Mouse (Mus musculus): Measurements from ENCODE around the gene Ccdc153.

The Ccdc153 gene

DNA sequence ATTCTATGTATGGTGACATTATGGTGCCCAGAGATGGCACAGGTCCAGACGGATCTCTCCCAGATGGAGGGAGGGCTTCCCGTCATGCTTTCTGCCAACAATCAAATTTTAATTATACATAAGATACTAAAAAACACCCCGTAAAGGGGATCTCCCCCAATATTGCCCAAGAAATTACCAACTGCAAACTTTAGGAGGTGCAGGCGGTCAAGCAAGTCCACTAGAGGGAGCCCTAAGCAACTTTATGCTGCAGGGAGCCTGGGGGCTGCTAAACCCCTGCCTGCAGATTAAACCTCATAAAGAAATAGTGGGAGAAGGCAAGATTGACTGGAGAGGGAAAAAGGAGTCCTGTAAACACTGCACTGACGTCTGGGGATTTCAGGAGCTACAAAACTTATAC, 1.0 kb upstream of the Ccdc153 start:
- in situ Hi-C loops (cut with MboI, MseI) = no loop called here

DNA sequence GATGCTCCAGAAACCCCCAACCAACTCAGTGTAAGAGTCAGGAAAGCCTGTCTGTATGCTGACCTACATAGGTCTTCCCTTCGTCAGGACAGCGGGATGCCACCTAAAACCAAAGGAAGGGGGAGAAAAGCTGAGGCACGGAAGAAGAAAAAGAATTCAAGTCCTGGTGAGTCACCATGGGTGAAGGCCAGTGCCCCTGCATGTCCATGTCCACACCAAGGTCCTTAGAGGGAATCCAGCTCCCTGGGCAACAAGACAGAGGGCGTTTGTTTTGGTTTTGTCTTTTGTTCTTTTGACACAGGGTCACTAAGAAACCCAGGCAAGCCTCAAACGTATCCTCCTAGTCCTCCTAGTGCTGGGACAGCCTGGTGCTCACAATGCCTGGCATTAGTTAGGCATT, 435 bp downstream of the Ccdc153 start:
- in situ Hi-C loops (cut with MboI, MseI) = loop anchor here (5.0 kb wide), 1 partner anchor 49 kb away; no protein-coding TSS in a partner anchor

DNA sequence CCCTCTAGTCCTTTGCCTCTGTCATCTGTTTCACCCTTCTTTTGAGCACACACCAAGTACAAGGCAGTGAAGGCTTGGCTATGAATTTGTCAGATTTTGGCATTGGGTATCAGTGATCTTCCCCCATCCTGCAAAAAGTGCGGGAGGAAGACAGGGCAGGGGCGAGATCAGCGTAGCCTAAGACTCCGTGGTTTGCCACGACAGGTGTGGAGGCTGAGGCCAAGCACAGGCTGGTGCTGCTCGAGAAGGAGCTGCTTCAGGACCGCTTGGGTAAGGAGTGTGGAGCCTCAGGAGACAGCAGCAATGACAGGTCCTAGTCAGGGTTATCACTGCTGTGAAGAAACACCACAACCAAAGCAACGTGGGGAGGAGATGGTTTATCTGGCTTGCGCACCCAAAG, 942 bp downstream of the Ccdc153 start:
- in situ Hi-C loops (cut with MboI, MseI) = loop anchor here (5.0 kb wide), 1 partner anchor 49 kb away; no protein-coding TSS in a partner anchor

DNA sequence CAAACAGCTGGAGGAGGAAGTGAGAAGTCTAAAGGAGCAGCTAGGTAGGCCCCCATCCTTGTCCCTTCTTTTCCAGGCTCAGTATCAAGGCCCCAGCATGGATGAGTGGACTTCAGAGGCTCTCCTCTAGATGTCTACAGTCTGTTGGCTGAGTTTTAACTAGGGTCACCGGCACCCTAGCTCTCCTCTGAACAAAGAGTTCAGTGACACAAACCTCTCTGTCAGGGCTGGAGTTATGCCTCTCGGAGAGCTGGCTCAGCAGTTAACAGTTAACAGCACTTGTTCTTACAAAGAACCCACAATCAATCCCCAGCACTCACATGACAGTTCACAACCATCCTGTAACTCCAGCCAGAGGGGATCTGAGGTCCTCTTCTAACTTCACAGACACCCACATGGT, 3.1 kb downstream of the Ccdc153 start:
- in situ Hi-C loops (cut with MboI, MseI) = loop anchor here (5.0 kb wide), 1 partner anchor 51 kb away; no protein-coding TSS in a partner anchor

DNA sequence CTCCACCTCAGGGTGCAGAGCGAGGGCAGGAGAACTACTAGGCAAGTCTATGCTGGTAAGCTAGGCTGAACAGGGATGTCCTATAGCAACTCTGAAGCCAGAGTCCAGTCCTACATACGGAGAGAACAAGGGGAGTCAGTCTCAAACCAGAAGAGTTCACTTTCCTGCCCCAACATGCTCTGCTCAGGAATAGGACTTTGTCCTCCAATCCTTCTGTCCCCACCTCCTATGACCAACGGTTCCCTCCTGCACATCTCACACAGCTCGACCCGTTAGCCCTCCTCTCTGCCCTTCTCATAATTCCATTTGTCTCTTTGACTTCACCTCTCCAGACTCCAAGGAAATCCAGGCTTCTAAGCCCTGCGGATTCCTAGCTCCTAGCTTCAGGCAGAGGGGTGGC, 7.4 kb downstream of the Ccdc153 start:
- in situ Hi-C loops (cut with MboI, MseI) = no loop called here

DNA sequence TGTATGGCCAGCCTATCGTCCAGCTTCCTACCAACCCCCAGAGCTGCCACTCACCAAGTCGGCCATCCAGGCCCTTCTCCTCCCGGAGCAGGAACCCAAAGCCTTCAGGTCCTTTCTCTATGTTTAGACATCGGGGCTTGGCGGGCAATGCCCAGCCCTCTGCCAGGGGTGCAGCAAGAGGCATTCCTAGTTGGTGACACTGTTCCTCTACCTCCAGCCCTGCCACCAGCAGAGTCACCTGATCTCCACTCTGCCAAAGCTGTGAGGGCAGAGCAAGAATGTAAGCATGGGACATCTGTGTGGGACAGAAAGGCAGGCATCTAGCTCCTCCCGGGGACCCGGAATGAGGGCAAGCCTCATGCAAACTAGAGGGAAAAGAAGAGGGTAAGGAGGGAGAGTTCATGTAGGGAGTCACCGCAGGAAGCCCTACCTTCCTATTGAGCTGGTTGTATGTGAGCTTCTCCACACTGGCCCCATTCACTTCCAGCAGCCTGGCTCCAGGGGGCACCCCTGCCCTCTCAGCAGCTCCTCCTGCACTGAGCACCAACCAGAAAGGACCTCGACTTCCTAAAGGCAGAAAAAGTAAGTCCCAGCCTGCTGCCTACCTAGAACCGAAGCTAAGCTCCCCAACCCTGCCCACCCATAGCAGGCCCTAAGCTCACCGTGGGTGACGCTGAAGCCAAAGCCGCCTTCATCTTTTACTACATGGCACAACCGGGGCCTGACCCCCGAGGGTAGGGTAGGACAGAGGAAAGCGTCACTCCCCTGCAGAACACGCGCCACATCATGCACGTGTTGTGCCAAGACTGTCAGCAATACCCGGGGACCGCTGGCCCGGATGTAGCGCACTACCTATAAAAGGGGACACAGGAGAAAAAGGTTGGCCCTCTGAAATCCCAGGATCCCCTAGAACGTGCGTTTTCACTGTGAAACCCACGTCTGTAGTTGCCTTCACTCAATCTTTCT, 9.0 kb downstream of the Ccdc153 start:
- in situ Hi-C loops (cut with MboI, MseI) = loop anchor here (5.0 to 10.0 kb wide), 2 partner anchors 43 to 1775 kb away; no protein-coding TSS in a partner anchor

DNA sequence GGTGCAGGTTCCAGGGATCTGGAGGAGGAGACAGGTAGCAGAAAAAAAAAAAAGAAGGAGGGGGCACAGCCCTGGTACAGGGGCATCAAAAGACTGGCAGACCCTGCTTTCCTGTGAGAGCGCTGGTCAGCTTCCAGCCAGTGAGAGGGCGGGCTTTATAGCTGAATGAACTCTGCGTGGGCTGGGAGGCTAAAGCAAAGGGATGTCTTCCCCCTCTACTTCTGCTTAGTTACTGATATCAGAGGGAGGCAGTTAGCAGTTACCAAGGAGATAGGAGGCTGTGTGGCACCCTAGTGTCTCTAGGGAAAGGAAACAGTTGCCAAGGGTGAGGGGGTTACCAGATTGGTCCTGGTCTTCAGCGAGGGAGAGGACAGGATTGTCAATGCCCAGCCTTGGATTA, 10.0 kb downstream of the Ccdc153 start:
- in situ Hi-C loops (cut with MboI, MseI) = loop anchor here (5.0 to 10.0 kb wide), 2 partner anchors 42 to 1776 kb away; no protein-coding TSS in a partner anchor

DNA sequence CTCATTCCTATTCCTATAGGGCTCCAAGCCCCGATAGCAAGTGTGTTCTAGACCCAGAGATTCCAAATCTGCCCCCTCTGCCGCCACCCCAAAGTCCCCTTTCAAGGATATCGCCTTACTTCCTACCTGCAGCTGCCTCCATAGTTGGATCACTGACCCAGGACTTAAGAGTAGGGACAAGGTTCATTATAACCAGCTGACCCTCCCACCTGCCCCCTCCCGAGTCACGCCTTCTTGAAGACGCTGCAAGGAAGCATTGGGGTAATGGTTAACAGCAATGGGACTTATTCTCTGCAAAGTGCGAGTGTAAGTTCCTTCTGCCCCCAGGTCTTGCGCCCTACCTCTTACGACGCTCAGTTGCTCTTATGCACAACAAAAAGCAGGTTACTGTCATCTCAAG, 10.8 kb downstream of the Ccdc153 start, which contains the start of gene Pdzd3:
Gene Pdzd3 (minus strand): TSS at position 158 of the 400 bp plus-strand sequence.
- in situ Hi-C loops (cut with MboI, MseI) = loop anchor here (5.0 to 10.0 kb wide), 2 partner anchors 41 to 1777 kb away; no protein-coding TSS in a partner anchor

DNA sequence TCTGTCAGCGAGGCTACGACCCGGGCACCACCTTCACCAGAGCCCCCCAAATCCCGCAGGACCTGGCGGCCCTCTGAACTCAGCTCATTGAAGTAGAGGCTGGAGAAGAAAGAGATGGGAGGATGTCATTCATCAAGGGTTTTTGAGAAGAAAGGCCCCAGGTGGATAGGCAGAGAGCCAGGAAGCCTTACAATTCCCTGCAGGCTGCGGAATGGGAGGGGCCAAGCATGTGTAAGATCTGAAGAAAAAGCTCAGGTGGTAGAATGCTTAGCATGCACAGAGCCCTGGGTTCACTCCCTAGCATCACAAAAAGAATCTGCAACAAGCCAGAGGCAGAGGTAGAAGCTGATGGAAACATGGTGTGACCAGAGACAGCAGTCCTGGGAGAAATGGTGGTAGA, 13.0 kb downstream of the Ccdc153 start:
- in situ Hi-C loops (cut with MboI, MseI) = loop anchor here (5.0 to 10.0 kb wide), 2 partner anchors 39 to 1779 kb away; no protein-coding TSS in a partner anchor

DNA sequence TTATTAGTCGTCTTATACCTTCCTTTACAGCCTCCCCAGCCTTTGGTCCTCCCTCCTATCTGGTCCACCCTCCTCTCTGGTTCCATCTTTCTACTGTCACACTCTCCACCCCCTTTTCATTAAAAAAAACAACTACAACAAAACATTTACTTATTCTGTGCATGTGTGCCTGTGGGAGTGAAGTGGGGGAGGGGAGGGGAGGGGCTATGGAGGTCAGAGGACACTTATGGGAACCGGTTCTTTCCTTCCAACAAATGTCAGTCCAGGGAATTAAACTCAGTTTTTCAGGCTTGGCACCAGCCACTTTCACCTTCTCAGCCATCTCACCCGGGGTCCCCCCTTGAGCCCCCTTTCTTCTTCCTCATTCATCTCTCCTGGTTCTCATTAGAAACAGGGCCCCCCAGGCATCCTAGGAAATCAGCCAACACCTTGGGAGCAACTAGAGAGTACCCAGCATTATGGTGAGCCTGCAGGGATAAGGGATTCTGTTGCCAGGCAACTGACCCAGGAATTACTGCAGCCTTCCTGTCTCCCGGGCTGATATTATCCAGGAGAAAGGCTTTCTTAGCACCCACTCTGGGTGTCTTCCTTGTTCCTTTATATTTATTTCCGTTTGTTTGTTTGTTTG, 14.1 kb downstream of the Ccdc153 start:
- in situ Hi-C loops (cut with MboI, MseI) = loop anchor here (5.0 to 10.0 kb wide), 2 partner anchors 38 to 1780 kb away; no protein-coding TSS in a partner anchor

DNA sequence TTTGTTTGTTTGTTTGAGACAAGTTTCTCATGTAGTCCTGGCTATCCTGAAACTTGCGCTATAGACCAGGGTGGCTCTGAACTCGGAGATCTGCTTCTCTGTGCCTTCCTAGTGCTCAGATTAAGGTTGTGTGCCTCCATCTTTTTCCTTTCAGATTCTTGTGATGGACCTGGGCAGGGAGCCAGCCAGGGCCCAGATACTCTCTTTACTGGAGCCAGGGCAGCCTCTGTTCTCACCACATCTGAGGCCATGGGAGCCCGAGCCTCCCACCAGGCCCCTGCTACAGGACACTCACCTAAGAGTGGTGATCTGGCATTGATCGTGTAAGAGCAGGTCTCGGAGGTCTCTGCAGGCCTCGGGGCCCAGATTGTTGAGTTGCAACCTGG, 14.7 kb downstream of the Ccdc153 start:
- in situ Hi-C loops (cut with MboI, MseI) = loop anchor here (10.0 kb wide), 1 partner anchor 1780 kb away; no protein-coding TSS in a partner anchor

DNA sequence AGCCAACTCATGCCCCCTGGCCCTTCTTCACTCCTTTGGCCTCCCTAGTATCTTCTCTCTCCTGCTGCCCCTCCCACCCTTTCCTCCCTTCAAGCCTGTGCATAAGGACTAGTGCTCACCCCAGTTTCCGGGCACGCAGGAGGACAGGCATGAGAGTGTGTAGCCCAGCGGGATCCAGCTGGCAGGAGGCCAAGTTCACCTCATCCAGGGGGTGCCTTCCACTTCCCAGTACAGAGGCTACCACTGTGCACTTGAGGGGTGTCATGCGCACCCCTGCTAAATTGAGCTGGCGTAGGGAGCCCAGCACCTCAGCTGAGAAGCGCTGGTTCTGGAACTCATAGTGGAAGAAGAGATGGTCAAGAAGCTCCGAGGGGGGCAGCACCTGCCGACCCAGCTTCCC, 15.7 kb downstream of the Ccdc153 start:
- in situ Hi-C loops (cut with MboI, MseI) = loop anchor here (10.0 kb wide), 1 partner anchor 1781 kb away; no protein-coding TSS in a partner anchor

DNA sequence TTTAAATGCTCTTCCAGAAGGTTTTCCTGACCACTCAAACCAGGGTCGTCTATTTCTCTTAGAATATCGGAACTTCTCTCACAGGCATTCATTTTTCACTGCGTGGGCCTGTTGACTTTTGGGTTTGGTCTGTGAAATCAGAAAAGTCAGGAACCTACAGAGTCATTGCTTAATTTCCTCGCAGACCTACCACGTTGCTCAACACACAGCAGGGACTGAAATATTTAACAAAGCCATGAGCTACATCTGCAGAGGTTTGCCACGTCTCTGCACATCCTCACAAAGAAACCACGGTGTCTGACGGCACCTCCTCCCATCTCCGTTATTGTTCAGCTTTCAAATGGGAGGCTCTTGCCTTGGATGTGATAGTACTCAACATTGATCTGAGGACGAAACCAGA, 18.5 kb downstream of the Ccdc153 start:
- in situ Hi-C loops (cut with MboI, MseI) = loop anchor here (10.0 kb wide), 1 partner anchor 1784 kb away; no protein-coding TSS in a partner anchor

DNA sequence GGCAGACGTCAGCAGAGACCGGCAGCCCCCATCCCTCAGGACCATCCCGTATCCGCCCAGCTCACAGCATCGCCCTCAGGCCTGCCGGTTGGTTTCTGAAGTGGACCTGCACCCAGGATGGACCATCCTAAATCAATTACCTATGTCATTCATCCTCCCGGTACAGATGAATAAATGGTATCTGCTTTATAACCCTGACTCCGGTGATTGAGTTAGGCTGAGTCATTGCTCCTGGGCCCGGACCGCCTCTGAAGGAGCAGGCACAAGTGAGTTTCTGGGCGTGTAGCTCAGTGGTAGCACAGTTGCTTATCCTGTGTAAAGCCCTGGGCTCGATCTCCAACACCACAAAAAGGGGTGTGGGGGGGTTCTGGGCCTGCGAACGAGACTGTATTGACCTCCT, 20.9 kb downstream of the Ccdc153 start:
- in situ Hi-C loops (cut with MboI, MseI) = no loop called here

DNA sequence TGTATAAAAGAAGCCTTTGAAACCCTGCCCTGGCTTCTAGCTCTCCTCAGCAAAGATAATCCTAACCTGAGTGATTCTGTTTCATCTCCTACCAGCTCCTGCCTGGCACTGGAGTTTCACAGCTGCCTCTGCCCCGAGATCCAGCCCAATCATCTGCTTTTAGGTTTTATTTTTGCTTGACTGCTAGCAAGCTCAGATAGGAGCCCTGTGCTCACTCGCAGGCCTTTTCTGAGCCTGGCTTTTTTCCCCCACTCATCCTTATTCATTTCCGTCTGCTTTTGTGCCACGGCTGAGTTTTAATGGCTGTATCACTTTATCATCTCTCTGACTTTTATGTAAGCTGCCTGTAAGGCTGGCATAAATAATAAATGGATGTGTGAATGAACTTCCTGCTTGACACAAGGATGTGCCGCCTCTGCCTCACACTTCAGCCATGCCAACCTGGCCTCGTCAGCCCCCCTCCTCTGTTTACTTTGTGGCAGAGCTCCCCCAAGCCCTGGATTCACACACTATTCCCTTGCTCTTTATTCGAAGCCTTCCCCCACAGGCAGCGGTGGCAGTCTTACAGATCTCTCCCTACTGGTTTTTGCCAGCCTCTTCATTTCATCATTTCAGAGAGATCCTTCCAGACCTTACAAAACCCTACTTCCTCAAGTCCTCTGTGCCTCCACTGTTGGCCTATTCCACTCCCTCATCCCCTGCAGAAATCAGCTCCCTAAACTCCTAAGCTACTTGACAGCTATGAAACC, 26.2 kb downstream of the Ccdc153 start:
- in situ Hi-C loops (cut with MboI, MseI) = no loop called here

DNA sequence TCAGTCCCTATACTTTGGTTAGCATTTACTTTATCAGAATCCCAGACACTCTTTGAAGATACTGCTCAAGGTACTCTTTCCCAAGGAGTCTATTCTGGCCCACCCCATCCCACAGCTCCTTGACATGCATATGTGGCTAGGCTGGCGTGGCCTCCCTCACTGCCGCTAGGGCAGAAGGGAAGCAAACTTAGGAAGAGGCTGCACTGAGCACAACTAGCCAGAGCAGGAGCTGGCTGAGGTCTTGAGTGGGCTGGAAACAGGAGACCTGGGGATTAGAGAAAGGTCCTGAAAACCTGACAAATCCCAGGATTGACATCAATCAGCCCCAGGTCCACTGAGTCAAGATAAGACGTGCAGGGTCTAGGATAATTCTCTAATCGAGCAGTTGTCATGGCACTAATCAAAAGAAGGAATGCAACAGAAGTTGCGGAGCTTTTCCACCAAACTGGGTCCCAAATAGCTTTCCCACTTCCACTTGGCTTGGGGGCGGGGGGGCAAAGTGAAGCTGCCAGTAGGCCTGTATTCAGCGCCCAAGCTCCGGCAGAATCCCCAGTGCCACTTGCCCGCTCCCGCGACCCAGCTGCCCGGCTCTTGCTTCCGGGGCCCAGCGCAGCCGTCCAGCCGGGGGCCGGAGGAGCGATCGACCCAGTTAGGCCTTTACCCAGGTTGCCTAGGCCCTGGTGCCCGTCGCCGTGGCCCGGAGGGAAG, 27.0 kb downstream of the Ccdc153 start:
- in situ Hi-C loops (cut with MboI, MseI) = no loop called here

DNA sequence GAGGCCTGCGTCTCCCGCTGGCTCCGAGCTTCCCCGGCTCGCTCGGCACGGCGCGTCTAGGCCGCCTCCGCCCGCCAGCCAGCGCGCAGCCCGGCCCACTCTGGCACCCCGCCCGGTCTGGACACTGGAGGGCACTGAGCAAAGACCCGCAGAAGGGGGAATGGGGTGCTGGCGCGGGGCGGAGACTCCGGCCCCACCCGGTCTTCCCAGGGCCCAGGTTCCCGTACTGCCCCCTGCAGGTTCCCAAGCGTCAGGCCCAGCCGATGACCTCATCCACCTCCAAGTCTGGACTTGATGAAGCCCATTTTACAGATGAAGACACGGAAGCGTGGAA, 27.5 kb downstream of the Ccdc153 start:
- in situ Hi-C loops (cut with MboI, MseI) = no loop called here

DNA sequence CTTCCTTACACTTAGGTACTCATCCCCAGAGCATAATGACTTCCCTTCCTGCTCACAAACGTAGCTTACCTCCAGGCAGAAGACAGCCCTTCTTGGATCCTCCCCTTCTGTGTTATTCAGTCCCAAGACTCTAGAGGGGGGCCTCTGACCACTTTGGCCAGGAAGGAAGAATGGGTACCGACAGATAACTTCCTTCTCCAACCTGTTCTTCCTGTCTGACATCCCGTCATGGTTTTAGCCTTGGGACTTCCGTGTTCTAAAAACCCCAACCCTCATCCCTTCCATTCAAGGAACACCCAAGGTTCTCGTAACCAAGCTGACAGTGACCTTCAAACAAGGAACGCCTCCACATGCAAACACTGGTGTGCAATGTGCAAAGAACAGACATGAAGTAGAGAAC, 28.0 kb downstream of the Ccdc153 start, which contains the start of gene Nlrx1:
Gene Nlrx1 (minus strand): TSS at position 168 of the 400 bp plus-strand sequence.
- in situ Hi-C loops (cut with MboI, MseI) = no loop called here

DNA sequence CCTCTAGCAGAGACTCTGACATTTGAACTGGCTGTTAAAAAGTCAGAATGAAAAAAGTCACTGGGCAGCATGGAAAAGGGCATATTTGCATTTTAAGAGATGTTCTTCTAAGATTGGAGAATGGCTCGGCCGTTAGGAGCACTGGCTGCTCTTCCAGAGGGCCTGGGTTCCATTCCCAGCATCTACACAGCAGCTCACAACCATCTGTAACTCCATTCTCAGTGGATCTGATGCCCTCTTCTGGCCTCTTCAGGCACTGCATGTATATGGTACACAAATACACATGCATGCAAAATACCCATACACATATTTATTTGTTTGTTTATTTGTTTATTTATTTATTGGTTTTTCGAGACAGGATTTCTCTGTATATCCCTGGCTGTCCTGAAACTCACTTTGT, 28.6 kb downstream of the Ccdc153 start:
- in situ Hi-C loops (cut with MboI, MseI) = no loop called here

DNA sequence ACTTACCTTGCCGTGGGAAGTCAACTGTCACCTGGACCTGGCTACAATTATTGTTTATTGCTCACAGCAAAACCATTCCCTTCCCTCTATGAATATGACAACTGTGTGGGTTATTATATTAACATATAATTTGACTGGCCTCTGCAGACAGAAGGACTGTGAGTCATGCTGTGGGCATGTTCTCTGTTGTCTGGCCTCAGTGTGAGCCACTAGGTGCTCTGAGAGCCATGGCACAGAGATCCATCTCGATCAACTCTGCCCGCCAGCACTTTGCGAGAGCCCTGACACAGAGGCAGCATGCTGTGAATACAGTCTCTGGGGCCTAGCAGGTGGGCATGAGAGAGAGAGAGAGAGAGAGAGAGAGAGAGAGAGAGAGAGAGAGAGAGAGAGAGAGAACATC, 29.5 kb downstream of the Ccdc153 start:
- in situ Hi-C loops (cut with MboI, MseI) = no loop called here

DNA sequence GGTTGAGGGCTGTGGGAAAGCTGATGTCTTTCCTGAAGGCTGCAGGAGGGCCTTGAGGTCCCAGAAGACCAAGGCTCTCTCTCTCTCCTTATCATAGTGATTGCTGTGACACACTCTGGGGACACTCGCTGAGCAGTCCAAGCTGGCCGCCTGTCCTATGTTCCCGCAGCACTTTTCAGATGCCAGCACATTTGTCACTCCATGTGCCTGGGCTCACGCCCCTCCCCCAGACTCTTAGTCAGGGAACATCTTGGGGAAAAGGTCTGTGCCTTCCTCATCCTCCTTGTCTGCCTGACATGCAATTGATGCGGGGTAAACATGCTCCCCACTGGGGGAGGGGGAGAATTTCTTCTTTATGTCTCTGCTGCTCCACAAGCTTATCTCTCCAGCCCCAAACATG, 42.7 kb downstream of the Ccdc153 start:
- in situ Hi-C loops (cut with MboI, MseI) = no loop called here
